Mouse (Mus musculus) lung, adult 2 months (tissue): ENCODE results near the gene Gm7075.

Experiments used
- CTCF ChIP-seq: fragments of 200-500 bp; IDR thresholded peaks from 2 replicates; pipeline ENCODE4 v1.5.1; 2011; ENCODE audit warnings: mild to moderate bottlenecking, low read length, control low read depth; ENCODE audit not compliant: insufficient read depth
- POLR2A ChIP-seq: fragments of 200-500 bp; IDR thresholded peaks from 2 replicates; pipeline ENCODE4 v1.6.1; 2011; ENCODE audit warnings: low read depth, mild to moderate bottlenecking, control low read depth, low read length, borderline replicate concordance; ENCODE audit errors: extremely low read depth

GRCm38 (mm10) chr10:63381498-63382280 lies 39.9 kb downstream of the Gm7075 start, which contains the start of gene Sirt1:
- no peak for TF ChIP-seq CTCF
- TF ChIP-seq POLR2A: no peak
